Mouse (Mus musculus) limb, embryonic 10.5 days (tissue): ENCODE measurements around the gene Foxe1. TPM values are rescaled to one million over a fixed set of nuclear protein-coding genes. Genes with fewer than 3 reads are reported as not detected.

ENCODE experiments used
- DNase-seq: peaks from one replicate; pipeline ENCODE4 v3.0.0-alpha.2; 2017; ENCODE audit warnings: low spot score
- H3K27ac ChIP-seq: fragments of 300-500 bp; sonication (generic); 2 replicates; pipeline ENCODE4 v1.5.1; 2016; ENCODE audit warnings: mild to moderate bottlenecking
- H3K27me3 ChIP-seq: fragments of 300-500 bp; sonication (generic); 2 replicates; pipeline ENCODE4 v1.6.1; 2016; ENCODE audit warnings: low read depth, mild to moderate bottlenecking; ENCODE audit not compliant: poor library complexity, severe bottlenecking
- H3K36me3 ChIP-seq: fragments of 300-500 bp; sonication (generic); 2 replicates; pipeline ENCODE4 v1.6.1; 2016; ENCODE audit warnings: mild to moderate bottlenecking, moderate library complexity
- H3K4me1 ChIP-seq: fragments of 300-500 bp; sonication (generic); 2 replicates; pipeline ENCODE4 v1.6.1; 2016
- H3K4me3 ChIP-seq: fragments of 300-500 bp; sonication (generic); 2 replicates; pipeline ENCODE4 v1.5.1; 2016; ENCODE audit warnings: mild to moderate bottlenecking, moderate library complexity
- H3K9me3 ChIP-seq: fragments of 300-500 bp; sonication (generic); replicated peaks from 2 replicates; pipeline ENCODE4 v1.6.1; 2016; ENCODE audit warnings: mild to moderate bottlenecking
- WGBS: fragments of 180-500 bp; shearing (Covaris S2); methylation state at CpG from one replicate; pipeline ENCODE4 v1.1.7; 2016; 5-methylcytosine and 5-hydroxymethylcytosine counted together
- polyA plus RNA-seq: library from polyadenylated mRNA; unstranded; fragments of >200 nt; fragmentation: Nextera tagmentation; extraction: Ambion mirVana; gene quantifications from 2 replicates; pipeline ENCODE4 v1.2.1, GENCODE M21; 2016

Foxe1 gene
- 0.35 TPM in 1 of 2 replicates, not detected in the other for polyA plus RNA-seq

GRCm38 (mm10) chr4:46343596-46344260, at the start of gene Foxe1:
Foxe1 (plus strand) TSS chr4:46343609.
- 2% methylated on average over 68 of the region's 70 CpGs for WGBS
- H3K9me3 ChIP-seq: no peaks in the 10 kb centered on the region
- peak within 1 kb of the TSS; percentile 43; the same call in 1 of the 2 replicates for H3K27ac ChIP-seq
- H3K27me3 ChIP-seq: peaks cover 100% of the 10 kb centered on the region
- peak; percentile 57 for DNase-seq
- H3K4me1 ChIP-seq: peaks cover 33% of the 10 kb centered on the region
- no peaks in the 10 kb centered on the region for H3K36me3 ChIP-seq
- peak within 1 kb of the TSS; percentile 39 for H3K4me3 ChIP-seq

GRCm38 (mm10) chr4:46304071-46304470, 39.3 kb upstream of the Foxe1 start:
- Histone ChIP-seq H3K27me3 (peaks cover 71% of the 10 kb centered on the region), H3K27ac (no peak overlapping the region)
- 6% methylated on average over 8 of the region's 8 CpGs for WGBS

GRCm38 (mm10) chr4:46304757-46305384, 38.5 kb upstream of the Foxe1 start:
- peak overlapping the region; percentile 81 for H3K4me3 ChIP-seq
- peaks cover 75% of the 10 kb centered on the region for H3K27me3 ChIP-seq
- H3K27ac ChIP-seq: peak overlapping the region; percentile 87
- no peaks in the 10 kb centered on the region for H3K9me3 ChIP-seq
- peak; percentile 85 for DNase-seq
- peaks cover 6% of the 10 kb centered on the region for H3K4me1 ChIP-seq
- H3K36me3 ChIP-seq: no peaks in the 10 kb centered on the region
- WGBS: under 1% methylated on average over 76 of the region's 78 CpGs

More at GRCm38 (mm10) chr4:46304071-46304470, 39.3 kb upstream of the Foxe1 start:
- Histone ChIP-seq H3K9me3 (no peaks in the 10 kb centered on the region), H3K36me3 (no peaks in the 10 kb centered on the region), H3K4me3 (peak overlapping the region; percentile 81), H3K4me1 (peaks cover 6% of the 10 kb centered on the region)
- DNase-seq: no peak

- no peak for DNase-seq
- H3K36me3 ChIP-seq: no peaks in the 10 kb centered on the region
- H3K4me3 ChIP-seq: peak overlapping the region; percentile 81
- 21% methylated on average over 7 of the region's 7 CpGs for WGBS
- H3K27me3 ChIP-seq: peaks cover 74% of the 10 kb centered on the region
- H3K27ac ChIP-seq: no peak overlapping the region
- no peaks in the 10 kb centered on the region for H3K9me3 ChIP-seq
- H3K4me1 ChIP-seq: peaks cover 6% of the 10 kb centered on the region
These were observed 38.0 kb upstream of the Foxe1 start for GRCm38 (mm10) chr4:46305436-46305835.

GRCm38 (mm10) chr4:46307341-46307740, 36.1 kb upstream of the Foxe1 start:
- 77% methylated on average over 9 of the region's 9 CpGs for WGBS
- H3K4me3 ChIP-seq: no peak overlapping the region
- H3K27me3 ChIP-seq: peaks cover 77% of the 10 kb centered on the region
- no peaks in the 10 kb centered on the region for H3K36me3 ChIP-seq
- H3K9me3 ChIP-seq: no peaks in the 10 kb centered on the region
- no peak overlapping the region for H3K27ac ChIP-seq
- peaks cover 6% of the 10 kb centered on the region for H3K4me1 ChIP-seq
- no peak for DNase-seq

GRCm38 (mm10) chr4:46307869-46308268, 35.5 kb upstream of the Foxe1 start:
- no peak for DNase-seq

GRCm38 (mm10) chr4:46311631-46312030, 31.8 kb upstream of the Foxe1 start:
- WGBS: 75% methylated on average over 2 of the region's 2 CpGs
- no peak for DNase-seq
- Histone ChIP-seq H3K27me3 (peaks cover 39% of the 10 kb centered on the region), H3K27ac (no peak overlapping the region), H3K4me1 (no peaks in the 10 kb centered on the region), H3K9me3 (no peaks in the 10 kb centered on the region), H3K4me3 (no peak overlapping the region), H3K36me3 (no peaks in the 10 kb centered on the region)

More at GRCm38 (mm10) chr4:46307869-46308268, 35.5 kb upstream of the Foxe1 start:
- Histone ChIP-seq H3K27ac (no peak overlapping the region), H3K27me3 (peaks cover 72% of the 10 kb centered on the region), H3K36me3 (no peaks in the 10 kb centered on the region), H3K9me3 (no peaks in the 10 kb centered on the region), H3K4me1 (peaks cover 6% of the 10 kb centered on the region), H3K4me3 (no peak overlapping the region)
- 85% methylated on average over 7 of the region's 7 CpGs for WGBS

- Histone ChIP-seq H3K4me3 (no peak overlapping the region), H3K27ac (no peak overlapping the region), H3K9me3 (no peaks in the 10 kb centered on the region), H3K4me1 (no peaks in the 10 kb centered on the region), H3K27me3 (peaks cover 21% of the 10 kb centered on the region), H3K36me3 (no peaks in the 10 kb centered on the region)
- 90% methylated on average over 13 of the region's 13 CpGs for WGBS
- no peak for DNase-seq
These were observed 21.5 kb upstream of the Foxe1 start for GRCm38 (mm10) chr4:46321730-46322389.

GRCm38 (mm10) chr4:46322715-46323114, 20.7 kb upstream of the Foxe1 start:
- H3K36me3 ChIP-seq: no peaks in the 10 kb centered on the region
- no peaks in the 10 kb centered on the region for H3K4me1 ChIP-seq
- H3K27me3 ChIP-seq: peaks cover 21% of the 10 kb centered on the region
- 67% methylated on average over 4 of the region's 4 CpGs for WGBS
- no peak overlapping the region for H3K4me3 ChIP-seq
- no peak for DNase-seq
- no peaks in the 10 kb centered on the region for H3K9me3 ChIP-seq
- H3K27ac ChIP-seq: no peak overlapping the region

GRCm38 (mm10) chr4:46328906-46329305, 14.5 kb upstream of the Foxe1 start:
- Histone ChIP-seq H3K27me3 (0 out of 2 replicates have a peak, but pooled peaks cover 16% of the 10 kb centered on the region), H3K27ac (no peak overlapping the region), H3K4me3 (no peak overlapping the region), H3K36me3 (no peaks in the 10 kb centered on the region), H3K9me3 (no peaks in the 10 kb centered on the region), H3K4me1 (no peaks in the 10 kb centered on the region)
- no peak for DNase-seq
- 62% methylated on average over 3 of the region's 3 CpGs for WGBS

- WGBS: 34% methylated on average over 1 of the region's 1 CpGs
- no peak for DNase-seq
- Histone ChIP-seq H3K27ac (no peak overlapping the region), H3K36me3 (no peaks in the 10 kb centered on the region), H3K27me3 (peaks cover 72% of the 10 kb centered on the region), H3K4me3 (no peak overlapping the region), H3K4me1 (0 out of 2 replicates have a peak, but pooled peaks cover 2% of the 10 kb centered on the region), H3K9me3 (no peaks in the 10 kb centered on the region)
These were observed 7.6 kb upstream of the Foxe1 start for GRCm38 (mm10) chr4:46335846-46336245.

- WGBS: 1% methylated on average over 3 of the region's 3 CpGs
- H3K9me3 ChIP-seq: no peaks in the 10 kb centered on the region
- H3K4me3 ChIP-seq: no peak overlapping the region
- H3K36me3 ChIP-seq: no peaks in the 10 kb centered on the region
- DNase-seq: no peak
- H3K27me3 ChIP-seq: peaks cover 85% of the 10 kb centered on the region
- peaks cover 9% of the 10 kb centered on the region for H3K4me1 ChIP-seq
- no peak overlapping the region for H3K27ac ChIP-seq
These were observed 5.4 kb upstream of the Foxe1 start for GRCm38 (mm10) chr4:46337990-46338389.

- Histone ChIP-seq H3K36me3 (no peaks in the 10 kb centered on the region), H3K27me3 (peaks cover 93% of the 10 kb centered on the region), H3K27ac (no peak overlapping the region), H3K4me3 (no peak overlapping the region), H3K9me3 (no peaks in the 10 kb centered on the region), H3K4me1 (peaks cover 18% of the 10 kb centered on the region)
- WGBS: 15% methylated on average over 10 of the region's 10 CpGs
- no peak for DNase-seq
These were observed 4.4 kb upstream of the Foxe1 start for GRCm38 (mm10) chr4:46339026-46339425.
